Mouse (Mus musculus) neural tube, embryonic 10.5 days (tissue): Measurements from ENCODE around the gene Serinc5.
"Not testable (repeated sequence)": the region's sequence is repeated elsewhere in the genome, so short reads cannot be mapped to it uniquely, and the experiment has no call there.

Source experiments
- DNase-seq: peaks from one replicate; pipeline ENCODE4 v3.0.0-alpha.2; 2017; ENCODE audit warnings: low spot score; ENCODE audit errors: extremely low spot score

Gene Serinc5

GRCm38 (mm10) chr13:92662555-92663286 is 51.8 kb downstream of the Serinc5 start:
- no peak for DNase-seq

DNA sequence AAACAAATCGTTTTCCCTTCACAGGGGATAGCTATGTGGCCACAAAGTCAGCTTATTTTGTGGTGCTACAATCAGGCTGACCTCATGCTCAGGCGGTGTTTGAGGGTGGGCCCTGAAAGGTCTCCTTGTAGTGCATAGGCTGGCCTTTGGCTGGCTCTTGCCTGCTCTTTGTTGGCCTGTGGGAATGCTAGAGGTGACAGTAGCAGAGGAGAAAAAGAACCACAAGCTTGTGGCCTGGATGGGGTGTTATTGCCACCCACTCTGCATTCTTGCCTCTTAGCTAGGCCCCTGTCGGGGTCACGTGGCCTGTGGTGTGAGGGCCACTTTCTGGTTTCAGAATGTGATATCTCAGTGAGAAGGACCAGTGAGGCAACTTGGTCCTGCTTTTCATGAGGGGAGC is 54.1 kb downstream of the Serinc5 start:
- no peak for DNase-seq

GRCm38 (mm10) chr13:92668214-92668985 is 57.5 kb downstream of the Serinc5 start:
- no peak for DNase-seq

DNA sequence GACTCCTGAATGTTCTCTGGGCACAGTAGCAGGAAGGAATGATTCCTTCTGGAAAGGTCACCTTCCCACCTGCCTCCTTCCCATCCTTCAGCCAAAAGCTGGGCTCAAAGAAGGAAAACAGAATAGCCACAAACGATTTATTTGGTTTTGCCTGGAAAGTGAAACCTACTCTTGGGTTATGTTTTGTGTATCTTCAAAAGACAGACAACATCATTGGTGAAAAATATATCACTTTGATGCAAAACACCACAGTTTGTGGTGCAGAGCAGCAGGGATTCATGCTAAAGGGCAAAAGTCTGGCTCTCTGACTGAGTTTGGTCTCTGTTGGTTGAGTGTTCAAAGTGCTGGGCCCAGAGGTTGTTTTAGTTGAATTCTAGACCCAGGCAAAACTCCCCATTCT is 60.8 kb downstream of the Serinc5 start:
- no peak for DNase-seq

DNA sequence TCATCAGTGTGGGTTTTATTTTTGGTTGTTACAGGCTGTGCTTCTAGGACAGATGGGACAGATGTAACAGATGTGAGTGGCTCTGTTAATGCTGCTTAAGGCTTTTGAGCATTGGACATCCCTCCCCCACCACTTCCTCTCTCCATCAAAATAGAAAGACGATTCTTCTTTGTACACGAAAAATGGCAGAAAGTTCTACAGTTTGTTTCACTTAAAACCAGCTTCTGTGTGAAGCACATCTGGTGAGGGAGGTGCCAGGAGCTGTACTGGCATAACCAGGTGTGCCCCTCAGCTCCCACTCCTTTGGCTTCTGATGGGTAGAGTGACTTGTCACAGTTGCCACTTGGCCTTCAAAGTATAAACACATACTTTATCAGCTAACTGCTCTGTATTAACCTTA is 63.8 kb downstream of the Serinc5 start:
- DNase-seq, result no peak

GRCm38 (mm10) chr13:92675308-92675707 is 64.4 kb downstream of the Serinc5 start:
- no peak for DNase-seq

DNA sequence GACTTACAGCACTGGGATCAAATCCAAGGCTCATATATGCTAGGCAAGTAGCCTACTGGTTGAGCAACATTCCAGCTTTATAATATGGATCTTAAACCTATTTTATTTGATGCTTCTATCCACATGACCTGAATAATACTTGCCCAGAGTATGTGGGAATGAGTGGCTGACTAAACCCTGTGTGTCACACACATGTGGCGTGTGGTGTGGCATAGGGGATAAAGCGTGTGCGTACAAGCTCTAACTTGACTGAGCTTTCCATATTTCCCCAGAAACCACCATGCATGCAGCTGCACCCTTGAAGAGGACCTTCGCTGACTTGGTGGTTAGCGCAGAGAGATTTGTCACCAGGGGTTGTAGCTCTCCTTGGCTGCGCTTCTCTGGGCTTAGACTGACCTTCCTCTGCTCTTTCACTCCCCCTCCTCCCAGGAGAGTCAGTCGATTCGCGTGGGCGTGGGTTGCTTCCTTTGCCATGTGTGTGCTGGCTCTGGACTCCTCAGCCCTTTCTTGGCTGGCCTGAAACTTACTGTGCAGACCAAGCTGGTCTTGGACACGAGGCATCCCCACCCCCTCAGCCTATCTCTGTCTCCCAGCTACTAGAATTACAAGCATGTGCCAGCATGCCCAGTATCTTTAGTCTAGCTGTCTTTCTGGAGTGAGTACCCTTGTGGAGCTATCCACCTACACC is 65.2 kb downstream of the Serinc5 start:
- no peak for DNase-seq

- no peak for DNase-seq
These were observed 66.8 kb downstream of the Serinc5 start for GRCm38 (mm10) chr13:92677656-92678055.

GRCm38 (mm10) chr13:92679661-92680060 is 68.8 kb downstream of the Serinc5 start:
- no peak for DNase-seq

GRCm38 (mm10) chr13:92681541-92681940 is 70.7 kb downstream of the Serinc5 start:
- DNase-seq, result no peak

- no peak for DNase-seq
These were observed 71.9 kb downstream of the Serinc5 start for GRCm38 (mm10) chr13:92682833-92683232.

GRCm38 (mm10) chr13:92683464-92683863 is 72.6 kb downstream of the Serinc5 start:
- DNase-seq, result no peak

- DNase-seq, result no peak
These were observed 73.4 kb downstream of the Serinc5 start for GRCm38 (mm10) chr13:92684310-92684709.

DNA sequence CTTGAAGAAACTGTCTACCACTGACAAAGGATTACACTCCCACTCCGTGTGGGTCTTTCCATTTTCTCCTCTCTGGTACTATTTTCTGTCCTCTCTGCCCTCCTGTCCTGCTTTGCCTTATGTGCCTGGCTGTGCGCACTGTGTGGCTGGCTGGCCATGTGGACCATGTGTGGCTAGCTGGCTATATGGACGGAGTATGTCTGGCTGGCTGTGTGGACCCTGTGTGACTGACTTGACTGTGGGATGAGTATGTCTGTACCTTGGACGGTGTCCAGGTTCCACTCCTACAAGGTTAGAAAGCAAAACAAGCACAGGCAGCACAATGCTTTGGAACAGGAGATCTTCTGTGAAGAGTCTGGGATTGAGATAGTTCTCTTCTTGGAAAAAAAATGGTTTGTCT is 74.4 kb downstream of the Serinc5 start:
- DNase-seq, result no peak

- DNase-seq, result not testable (repeated sequence)
These were observed 76.3 kb downstream of the Serinc5 start for GRCm38 (mm10) chr13:92687151-92687550.

GRCm38 (mm10) chr13:92689061-92689460 is 78.2 kb downstream of the Serinc5 start:
- no peak for DNase-seq

DNA sequence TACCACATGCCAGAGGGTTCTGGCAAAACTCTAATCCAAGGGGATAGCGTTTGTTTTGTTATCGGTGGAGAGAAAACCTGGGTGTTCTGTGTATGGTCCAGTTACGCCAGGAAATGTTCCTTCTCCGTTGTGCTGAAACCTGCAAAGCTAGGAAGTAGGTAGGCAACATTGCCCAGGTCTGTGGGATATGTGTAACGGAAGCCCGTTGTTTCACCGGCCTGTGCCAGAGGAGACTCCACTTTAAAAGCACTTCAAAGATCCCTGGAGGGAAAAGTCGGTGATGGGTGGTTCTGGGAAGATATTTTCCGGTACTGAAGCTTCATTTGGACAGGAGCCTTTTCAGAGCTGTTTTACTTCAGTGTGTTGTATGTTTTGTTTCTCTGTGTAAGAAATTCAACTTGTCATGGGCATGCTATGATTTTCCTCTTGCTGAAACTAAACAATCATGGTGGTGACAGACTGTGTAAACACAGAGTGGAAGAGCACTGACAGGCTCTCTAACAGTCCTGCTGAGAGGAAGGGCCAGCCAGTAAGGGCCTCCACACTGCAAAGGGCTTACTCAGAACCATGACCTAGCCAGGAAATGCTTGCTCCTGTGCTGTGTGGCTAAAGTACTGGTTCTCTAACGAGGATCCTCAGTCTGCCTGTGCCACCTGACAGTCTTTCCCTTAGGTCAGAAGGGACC is 83.1 kb downstream of the Serinc5 start:
- no peak for DNase-seq

GRCm38 (mm10) chr13:92696491-92696939 is 85.6 kb downstream of the Serinc5 start:
- peak; percentile 9 for DNase-seq

GRCm38 (mm10) chr13:92697141-92697540 is 86.2 kb downstream of the Serinc5 start:
- peak; percentile 10 for DNase-seq

GRCm38 (mm10) chr13:92698781-92699180 is 87.9 kb downstream of the Serinc5 start:
- DNase-seq, result peak; percentile 10

GRCm38 (mm10) chr13:92699395-92699794 is 88.5 kb downstream of the Serinc5 start:
- DNase-seq, result peak; percentile 5
